Mouse (Mus musculus) cerebellum, adult 11-12 months (tissue): ENCODE results near the gene Cmtr2.

Source experiments
- DNase-seq: peaks from one replicate; pipeline ENCODE4 v3.0.0; 2022

The Cmtr2 gene

GRCm38 (mm10) chr8:110265796-110266305 lies 50.4 kb downstream of the Cmtr2 start:
- DNase-seq, result no peak

- peak; percentile 47 for DNase-seq
Observed at GRCm38 (mm10) chr8:110266741-110267140, 51.3 kb downstream of the Cmtr2 start, which contains the start of gene Hydin. Hydin (plus strand) TSS chr8:110266977.

GRCm38 (mm10) chr8:110267268-110267667 lies 51.8 kb downstream of the Cmtr2 start:
- no peak for DNase-seq

GRCm38 (mm10) chr8:110270659-110271058 lies 55.2 kb downstream of the Cmtr2 start:
- peak; percentile 68 for DNase-seq

- no peak for DNase-seq
Observed at GRCm38 (mm10) chr8:110273394-110273793, 57.9 kb downstream of the Cmtr2 start.
